Mouse (Mus musculus): ENCODE measurements around the gene Usb1.

DNA sequence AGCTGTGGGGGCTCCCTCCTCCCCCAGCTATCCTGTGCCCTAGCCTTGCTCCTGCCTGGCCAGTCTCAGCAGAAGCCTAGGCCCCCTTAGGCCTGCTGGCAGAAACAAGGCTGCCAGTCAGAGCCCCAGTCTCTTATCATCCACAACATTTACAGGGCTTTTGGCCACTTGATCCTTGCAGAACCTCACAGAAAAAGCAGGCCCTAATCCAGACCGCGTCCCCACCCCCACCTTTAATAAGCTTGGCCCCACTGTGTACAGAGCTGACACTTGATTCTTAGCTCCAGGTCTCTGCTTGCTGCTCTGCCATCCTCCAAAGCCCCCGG is 28.9 kb downstream of the Usb1 start:
- TF ChIP-seq CTCF (IDR thresholded peaks at IDR 0.05 in 2 of 3, conservative IDR thresholded peaks at IDR 0.05 in 1 of 3; ENCODE audit: control insufficient read depth in 1 of 3, insufficient read depth in 1 of 3, low read depth in 2 of 3, low read length in 3 of 3, poor library complexity in 1 of 3, severe bottlenecking in 1 of 3) (no peak), EP300 (IDR thresholded peaks at IDR 0.05; ENCODE audit: low read depth in 1 of 2, low read length in 2 of 2) (no peak), GABPA (IDR thresholded peaks at IDR 0.05; ENCODE audit: low read depth, low read length) (no peak), USF2 (IDR thresholded peaks at IDR 0.05; ENCODE audit: borderline replicate concordance in 1 of 2, insufficient read depth in 1 of 2, low read depth in 1 of 2, low read length in 2 of 2) (no peak), TCF12 (IDR thresholded peaks at IDR 0.05; ENCODE audit: low read depth, low read length) (no peak), USF1 (IDR thresholded peaks at IDR 0.05; ENCODE audit: low read depth, low read length) (no peak), CHD2 (IDR thresholded peaks at IDR 0.05; ENCODE audit: low read length) (no peak)

All from MEL (cell line).